Mouse (Mus musculus): ENCODE measurements around the gene Synrg.

DNA sequence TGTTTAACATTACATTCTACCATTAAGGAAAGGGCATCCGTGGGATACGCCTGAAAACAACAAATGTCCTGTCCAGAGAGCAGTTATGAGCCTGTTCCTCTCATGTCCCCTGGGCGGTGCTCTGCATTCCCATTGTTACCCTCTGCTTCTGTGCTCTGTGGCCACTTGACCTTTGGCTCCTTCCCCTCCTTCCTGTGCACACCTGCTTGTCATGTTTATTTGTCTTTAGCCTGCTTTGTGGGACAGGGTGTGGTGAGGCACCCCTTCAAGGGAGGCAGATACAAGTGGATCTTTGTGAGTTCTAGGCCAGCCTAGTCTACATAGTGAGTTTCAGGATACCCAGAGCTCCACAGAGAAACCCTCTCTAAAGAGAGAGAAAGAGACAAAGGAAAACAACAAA is 30.3 kb downstream of the Synrg start:
- TF ChIP-seq GATA1 (IDR thresholded peaks at IDR 0.05; ENCODE audit: low read length) (no peak), TAL1 (IDR thresholded peaks at IDR 0.05; ENCODE audit: low read length) (no peak)

Measured in erythroblast, embryonic 14.5 days (primary cell).